Mouse (Mus musculus): ENCODE data around the gene Akap11. TPM values are rescaled to one million over a fixed set of nuclear protein-coding genes. Genes with fewer than 3 reads are reported as not detected.

The Akap11 gene
- polyA plus RNA-seq, 1 experiment = 43.8 TPM

DNA sequence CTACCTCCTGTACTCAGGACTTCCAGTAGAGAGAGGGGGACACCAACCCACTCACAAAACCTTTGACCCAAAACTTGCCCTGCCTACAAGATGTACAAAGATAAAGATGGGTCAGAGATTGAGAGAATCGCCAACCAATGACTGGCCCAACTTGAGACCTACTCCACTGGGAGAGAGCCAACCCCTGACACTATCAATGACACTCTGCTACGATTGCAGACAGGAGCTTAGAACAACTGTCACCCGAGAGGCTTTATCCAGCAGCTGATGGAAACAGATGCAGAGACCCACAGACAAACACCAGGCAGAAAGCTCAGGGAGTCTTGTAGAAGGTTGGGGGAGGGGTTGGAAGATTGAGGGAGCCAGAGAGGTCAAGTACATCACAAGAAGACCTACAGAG lies 89.1 kb downstream of the Akap11 start:
- no peak for DNase-seq (ENCODE audit: low read depth)
- TF ChIP-seq POLR2A (IDR thresholded peaks at IDR 0.05; ENCODE audit: borderline replicate concordance, extremely low read depth, insufficient read depth, insufficient read length, poor library complexity, severe bottlenecking) (no peak), CTCF (IDR thresholded peaks at IDR 0.05; ENCODE audit: borderline replicate concordance, extremely low read depth, insufficient read depth, insufficient read length) (no peak)

Other genes with a start within 250 kb of the Akap11 start
- 0.12 and 0.15 TPM in 2 replicates for gene Tnfsf11, start 228.8 kb downstream of the Akap11 start, polyA plus RNA-seq (2012; rRNA removed)
- 3.8 and 4.9 TPM in 2 replicates for gene Dgkh, start 196.0 kb upstream of the Akap11 start, polyA plus RNA-seq (2012; rRNA removed)

Measured in brain, embryonic 14.5 days (tissue).